Mouse (Mus musculus) B cell, adult 2 months (primary cell): ENCODE measurements around the gene Gm7361.
"Not testable (repeated sequence)": the region's sequence is repeated elsewhere in the genome, so short reads cannot be mapped to it uniquely, and the experiment has no call there.

Experiments used
- DNase-seq, 2 experiments: peaks; one replicate each; pipeline ENCODE4 v3.0.0; 2022

The Gm7361 gene

GRCm38 (mm10) chr5:26257391-26257790 lies at the start of gene Gm7361:
Gene Gm7361 (plus strand): TSS chr5:26257691.
- DNase-seq = not testable (repeated sequence)

DNA sequence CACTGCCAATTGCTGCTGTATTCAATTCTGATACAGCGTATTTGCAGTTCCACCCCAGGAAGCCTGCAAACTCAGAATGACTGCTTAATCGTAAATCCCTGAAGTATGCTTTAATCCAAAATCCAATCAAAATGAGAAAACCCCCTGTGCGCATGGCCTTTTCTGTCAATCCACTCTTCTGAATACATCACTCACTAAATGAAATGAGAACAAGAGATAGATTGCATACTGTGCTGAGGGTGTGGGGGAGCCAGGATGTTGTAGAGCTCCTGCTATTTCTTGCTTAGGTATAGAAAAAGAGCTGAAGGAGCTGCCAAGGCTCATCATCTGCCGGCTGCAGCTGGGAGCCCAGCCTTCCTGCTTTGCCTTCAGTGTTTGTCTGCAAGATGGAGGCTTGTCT lies 46.5 kb upstream of the Gm7361 start:
- no peak for DNase-seq

DNA sequence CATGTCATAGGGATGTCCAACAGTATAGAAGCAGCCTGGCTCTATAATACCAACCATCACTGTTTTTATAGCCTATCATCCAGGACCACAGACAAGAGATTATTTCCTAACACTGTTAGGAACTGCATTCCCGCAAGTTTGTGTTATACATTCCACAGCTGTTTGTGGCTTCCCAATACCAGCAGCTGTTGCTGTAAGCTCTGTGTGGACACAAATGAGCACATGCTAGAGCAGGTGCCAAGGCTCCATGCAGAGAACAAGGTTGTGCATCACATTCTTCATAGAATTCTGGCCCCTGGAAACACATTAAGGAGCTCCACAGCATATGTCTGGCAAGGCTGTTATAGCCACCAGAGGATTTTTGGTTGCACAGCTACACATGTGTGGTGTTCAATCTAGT lies 35.4 kb upstream of the Gm7361 start:
- DNase-seq = no peak

GRCm38 (mm10) chr5:26266656-26267055 lies 9.2 kb downstream of the Gm7361 start:
- not testable (repeated sequence) for DNase-seq

DNA sequence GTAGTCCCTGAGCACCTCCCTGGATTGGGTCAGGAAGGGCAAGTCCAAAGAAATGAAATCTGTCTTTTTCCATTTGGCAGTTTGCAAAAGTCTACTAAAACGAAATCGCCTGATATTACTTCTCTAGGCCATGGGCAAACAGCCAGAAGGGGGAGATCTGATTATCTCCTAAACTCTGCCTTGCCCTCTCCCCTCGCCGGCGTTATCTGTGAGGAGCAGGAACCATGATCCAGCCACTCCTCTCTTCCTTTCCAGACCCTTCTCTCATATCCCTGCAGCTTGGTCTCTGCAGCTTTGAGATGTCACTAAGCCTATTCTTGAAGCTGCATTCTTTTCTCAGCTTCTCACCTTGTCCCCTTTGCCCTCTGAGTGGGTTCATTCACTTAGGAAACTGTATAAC lies 22.9 kb downstream of the Gm7361 start:
- DNase-seq = no peak

GRCm38 (mm10) chr5:26281717-26282116 lies 24.2 kb downstream of the Gm7361 start:
- no peak for DNase-seq

GRCm38 (mm10) chr5:26282282-26282681 lies 24.8 kb downstream of the Gm7361 start:
- DNase-seq = no peak

GRCm38 (mm10) chr5:26283399-26283798 lies 25.9 kb downstream of the Gm7361 start:
- DNase-seq = no peak

DNA sequence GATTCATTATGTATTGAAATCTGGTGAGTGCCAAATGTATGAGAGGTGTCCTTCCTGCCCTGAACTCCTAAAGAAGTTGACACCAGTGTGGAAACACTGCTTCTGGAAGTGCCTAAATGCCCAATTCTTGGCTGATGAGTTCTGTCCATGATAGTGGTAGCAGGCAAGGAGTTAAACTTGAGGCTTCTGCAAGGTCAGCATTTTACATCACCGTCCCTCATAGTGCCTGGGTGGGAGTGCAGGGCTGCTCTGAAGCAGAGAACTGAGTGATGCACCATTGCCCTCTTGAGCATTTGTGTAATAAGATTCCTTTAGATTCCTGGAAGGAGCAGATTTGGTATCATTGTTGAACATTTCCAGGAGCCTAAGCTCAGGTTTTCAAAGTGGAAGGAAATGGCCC lies 34.1 kb downstream of the Gm7361 start:
- no peak for DNase-seq

DNA sequence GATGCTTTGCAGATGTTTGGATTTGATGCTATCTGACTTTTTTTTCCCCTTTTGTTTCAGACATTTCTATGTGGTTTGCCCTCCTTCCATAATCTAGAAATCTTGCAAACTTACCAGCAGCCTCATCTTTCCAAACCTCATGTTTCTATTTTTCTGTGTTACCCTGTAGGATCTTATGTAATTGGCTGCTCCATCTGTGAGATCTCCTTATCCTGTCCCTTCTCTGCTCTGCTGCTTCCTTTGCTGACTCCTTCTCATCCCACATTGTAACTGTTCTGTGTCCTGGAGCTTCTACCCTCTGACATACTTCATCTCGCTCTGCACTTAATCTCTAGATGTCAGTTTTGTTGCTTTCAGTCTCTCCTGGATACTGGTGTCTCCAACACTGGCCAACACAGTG lies 35.8 kb downstream of the Gm7361 start:
- no peak for DNase-seq
